Mouse (Mus musculus): ENCODE data around the gene Fbxo30. TPM values are rescaled to one million over a fixed set of nuclear protein-coding genes. Genes with fewer than 3 reads are reported as not detected.
A peak's percentile ranks its signal among the peaks of the same experiment; 100 is the strongest.

Fbxo30 gene
- polyA plus RNA-seq, 1 experiment from 2014 or later = 16.3 TPM

DNA sequence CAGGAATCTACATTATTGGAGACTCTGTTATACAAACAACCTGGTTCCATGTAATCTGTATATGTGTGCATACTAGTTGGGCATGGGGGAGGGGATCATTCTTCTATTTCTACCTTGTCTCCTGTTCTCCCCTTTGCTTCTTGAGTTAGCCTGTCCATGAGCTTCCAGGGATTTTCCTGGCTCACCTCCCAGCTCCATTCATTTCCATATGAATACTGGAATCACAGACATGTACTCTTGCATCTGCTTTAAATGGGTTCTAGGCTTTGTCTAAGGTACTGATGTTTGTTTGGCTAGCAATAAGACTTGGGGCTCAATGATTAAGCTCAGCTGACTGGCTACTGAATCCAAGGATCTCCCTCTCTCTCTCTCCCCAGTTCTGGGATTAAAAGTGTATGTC, 12.0 kb upstream of the Fbxo30 start:
- Histone ChIP-seq H3K4me3 (replicated peaks; ENCODE audit: low read length) (no peak overlapping the region), H3K9ac (no peak overlapping the region), H3K27me3 (ENCODE audit: control insufficient read depth, insufficient read depth, low read length) (no peaks in the 10 kb centered on the region), H3K4me1 (replicated peaks; ENCODE audit: control insufficient read depth, insufficient read depth, low read length) (no peaks in the 10 kb centered on the region), H3K36me3 (replicated peaks; ENCODE audit: control insufficient read depth, insufficient read depth) (no peaks in the 10 kb centered on the region), H3K27ac (no peak overlapping the region), H3K9me3 (ENCODE audit: control insufficient read depth, low read length) (no peaks in the 10 kb centered on the region), H3K4me2 (replicated peaks) (no peak overlapping the region)
- DNase-seq (ENCODE audit: low spot score) = no peak
- ATAC-seq (ENCODE audit: low FRiP score) = no peak

DNA sequence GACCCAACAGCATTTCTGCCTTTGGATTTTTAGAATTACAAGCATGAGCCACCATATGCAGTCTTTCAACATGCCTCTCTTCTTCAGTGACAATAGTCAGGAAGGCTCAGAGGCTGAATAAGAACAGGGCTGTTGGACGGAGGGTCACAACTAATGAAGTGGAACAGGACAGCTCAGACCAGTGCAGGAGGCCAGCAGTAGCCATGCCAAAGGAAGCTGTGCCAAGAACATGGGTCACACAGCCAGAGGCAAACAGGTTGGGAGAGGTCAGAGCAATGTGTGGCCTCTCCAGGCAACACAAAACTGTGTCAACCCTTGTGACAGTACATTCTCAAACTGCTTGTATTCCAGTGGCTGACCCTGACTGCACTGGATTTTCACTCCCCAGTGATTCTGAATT, 6.7 kb upstream of the Fbxo30 start:
- WGBS = 44% methylated on average over 1 of the region's 1 CpGs
- Histone ChIP-seq H3K27me3 (ENCODE audit: control insufficient read depth, insufficient read depth, low read length) (no peaks in the 10 kb centered on the region), H3K4me3 (replicated peaks; ENCODE audit: low read length) (no peak overlapping the region), H3K9me3 (ENCODE audit: control insufficient read depth, low read length) (no peaks in the 10 kb centered on the region), H3K4me1 (replicated peaks; ENCODE audit: control insufficient read depth, insufficient read depth, low read length) (no peaks in the 10 kb centered on the region), H3K36me3 (replicated peaks; ENCODE audit: control insufficient read depth, insufficient read depth) (no peaks in the 10 kb centered on the region), H3K4me2 (replicated peaks) (no peak overlapping the region), H3K9ac (no peak overlapping the region), H3K27ac (no peak overlapping the region)
- DNase-seq (ENCODE audit: low spot score) (no peak), ATAC-seq (ENCODE audit: low FRiP score) (no peak)

DNA sequence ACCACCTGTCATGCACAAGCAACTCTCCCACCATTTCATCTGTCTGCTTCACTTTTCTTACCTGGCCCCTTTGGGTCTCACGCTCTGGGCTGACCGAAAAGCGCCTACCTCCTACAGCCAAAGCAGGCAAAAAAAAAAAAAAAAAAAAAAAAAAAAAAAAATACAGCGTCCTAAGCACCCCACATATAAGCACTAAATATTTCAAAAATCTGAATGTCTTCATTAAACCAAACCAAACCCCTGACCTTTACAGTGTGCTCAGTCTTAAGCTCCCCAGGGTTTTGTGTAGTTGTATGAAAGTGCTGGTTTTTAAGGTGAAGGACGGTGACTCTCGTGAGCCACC, 924 bp upstream of the Fbxo30 start:
- Histone ChIP-seq H3K27ac (peak overlapping the region; percentile 98), H3K4me1 (replicated peaks; ENCODE audit: control insufficient read depth, insufficient read depth, low read length) (peaks cover 5% of the 10 kb centered on the region; the same call in 1 of the 2 replicates), H3K9me3 (ENCODE audit: control insufficient read depth, low read length) (no peaks in the 10 kb centered on the region), H3K36me3 (replicated peaks; ENCODE audit: control insufficient read depth, insufficient read depth) (no peaks in the 10 kb centered on the region), H3K27me3 (ENCODE audit: control insufficient read depth, insufficient read depth, low read length) (no peaks in the 10 kb centered on the region), H3K4me2 (replicated peaks) (peak overlapping the region; percentile 77), H3K9ac (peak overlapping the region; percentile 91), H3K4me3 (replicated peaks; ENCODE audit: low read length) (peak overlapping the region; percentile 77)
- DNase-seq (ENCODE audit: low spot score) (no peak), ATAC-seq (ENCODE audit: low FRiP score) (no peak)
- WGBS = 4% methylated on average over 6 of the region's 6 CpGs

DNA sequence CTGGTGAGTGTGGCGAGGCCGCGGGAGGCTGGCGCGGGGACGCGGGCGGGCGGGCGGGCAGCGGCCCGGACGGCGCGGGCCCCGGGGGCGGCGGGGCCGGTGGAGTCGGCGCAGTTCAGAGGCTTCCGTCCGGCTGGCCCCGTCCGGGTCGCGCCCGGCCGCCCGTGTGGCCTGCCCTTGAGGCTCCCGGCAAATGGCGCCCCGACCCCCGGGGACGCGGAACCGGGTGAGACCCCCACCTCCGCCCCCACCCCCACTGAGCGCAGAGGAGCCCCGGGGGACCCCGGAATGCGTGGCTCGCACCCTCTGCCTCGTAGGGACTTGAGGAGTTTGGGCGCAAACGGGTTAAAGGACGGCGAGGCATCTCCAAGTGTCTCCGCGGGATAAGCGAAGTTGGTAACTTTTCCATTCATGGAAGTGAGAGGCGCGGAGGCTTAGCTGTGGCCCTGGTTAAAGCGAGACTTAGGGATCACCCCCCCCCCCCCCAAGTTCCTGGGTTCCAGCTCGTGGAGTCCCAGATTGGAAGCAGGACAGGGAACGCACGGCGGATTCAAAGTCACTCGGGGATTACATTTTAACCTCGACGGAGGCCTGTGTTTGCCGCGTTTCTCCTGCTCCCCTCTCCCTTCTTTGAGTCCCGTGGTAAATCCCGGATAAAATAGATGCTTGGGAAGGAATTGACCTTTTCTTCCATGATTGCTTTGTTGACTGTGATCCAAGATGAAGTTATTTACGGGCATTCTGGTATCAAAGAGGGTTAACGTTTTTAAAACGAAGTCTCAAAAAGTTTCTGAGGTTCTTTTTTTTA, 572 bp downstream of the Fbxo30 start:
- Histone ChIP-seq H3K4me3 (replicated peaks; ENCODE audit: low read length) (peak overlapping the region; percentile 77), H3K9ac (peak overlapping the region; percentile 91), H3K4me1 (replicated peaks; ENCODE audit: control insufficient read depth, insufficient read depth, low read length) (peaks cover 5% of the 10 kb centered on the region; the same call in 1 of the 2 replicates), H3K9me3 (ENCODE audit: control insufficient read depth, low read length) (no peaks in the 10 kb centered on the region), H3K4me2 (replicated peaks) (peak overlapping the region; percentile 77), H3K36me3 (replicated peaks; ENCODE audit: control insufficient read depth, insufficient read depth) (no peaks in the 10 kb centered on the region), H3K27ac (peak overlapping the region; percentile 98), H3K27me3 (ENCODE audit: control insufficient read depth, insufficient read depth, low read length) (no peaks in the 10 kb centered on the region)
- DNase-seq (ENCODE audit: low spot score) (peak; percentile 54), ATAC-seq (ENCODE audit: low FRiP score) (no peak; the same call in 1 of the 2 replicates)
- under 1% methylated on average over 38 of the region's 68 CpGs for WGBS

DNA sequence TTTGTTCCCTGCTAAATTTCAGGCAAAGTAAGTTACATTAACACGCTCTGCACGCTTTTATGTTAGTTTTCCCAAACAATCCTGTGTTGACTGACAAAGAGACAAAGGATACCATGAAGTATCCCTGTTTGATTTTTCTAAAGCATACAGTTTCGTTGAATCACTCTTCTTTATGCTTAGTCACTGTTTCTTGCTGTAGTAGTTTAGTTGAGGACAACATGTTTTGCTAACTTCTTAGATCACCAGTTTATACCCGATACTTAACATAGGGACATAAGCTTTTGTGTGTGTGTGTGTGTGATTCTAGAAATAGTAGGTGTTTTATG, 1.1 kb downstream of the Fbxo30 start:
- peak overlapping the region; percentile 91 for H3K9ac ChIP-seq
- H3K4me3 ChIP-seq (replicated peaks; ENCODE audit: low read length) = peak overlapping the region; percentile 77
- H3K27ac ChIP-seq = peak overlapping the region; percentile 98; the same call in 1 of the 2 replicates
- peaks cover 5% of the 10 kb centered on the region; the same call in 1 of the 2 replicates for H3K4me1 ChIP-seq (replicated peaks; ENCODE audit: control insufficient read depth, insufficient read depth, low read length)
- no peak for ATAC-seq (ENCODE audit: low FRiP score)
- 1% methylated on average over 4 of the region's 4 CpGs for WGBS
- no peaks in the 10 kb centered on the region for H3K36me3 ChIP-seq (replicated peaks; ENCODE audit: control insufficient read depth, insufficient read depth)
- DNase-seq (ENCODE audit: low spot score) = peak; percentile 43
- peak overlapping the region; percentile 77 for H3K4me2 ChIP-seq (replicated peaks)
- H3K27me3 ChIP-seq (ENCODE audit: control insufficient read depth, insufficient read depth, low read length) = no peaks in the 10 kb centered on the region
- H3K9me3 ChIP-seq (ENCODE audit: control insufficient read depth, low read length) = no peaks in the 10 kb centered on the region

DNA sequence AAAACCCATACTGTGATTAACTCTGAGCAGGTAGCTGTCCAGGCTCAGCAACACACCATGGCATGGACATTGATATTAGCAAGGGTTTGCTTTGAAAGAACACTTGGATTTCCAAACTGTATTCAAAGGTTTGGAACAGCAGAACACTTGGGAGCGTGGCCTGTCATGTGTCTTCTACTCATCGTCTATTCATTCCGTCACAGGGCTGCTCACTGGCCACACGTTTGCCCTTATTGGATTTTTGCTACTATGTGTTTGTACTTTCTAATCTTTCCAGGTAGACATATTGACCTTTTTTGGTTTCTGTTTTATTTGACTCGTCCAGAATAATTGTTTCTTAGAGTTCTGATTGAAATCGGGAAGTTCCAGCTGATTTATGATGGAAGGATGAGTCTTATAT, 17.3 kb downstream of the Fbxo30 start:
- 92% methylated on average over 6 of the region's 6 CpGs for WGBS

DNA sequence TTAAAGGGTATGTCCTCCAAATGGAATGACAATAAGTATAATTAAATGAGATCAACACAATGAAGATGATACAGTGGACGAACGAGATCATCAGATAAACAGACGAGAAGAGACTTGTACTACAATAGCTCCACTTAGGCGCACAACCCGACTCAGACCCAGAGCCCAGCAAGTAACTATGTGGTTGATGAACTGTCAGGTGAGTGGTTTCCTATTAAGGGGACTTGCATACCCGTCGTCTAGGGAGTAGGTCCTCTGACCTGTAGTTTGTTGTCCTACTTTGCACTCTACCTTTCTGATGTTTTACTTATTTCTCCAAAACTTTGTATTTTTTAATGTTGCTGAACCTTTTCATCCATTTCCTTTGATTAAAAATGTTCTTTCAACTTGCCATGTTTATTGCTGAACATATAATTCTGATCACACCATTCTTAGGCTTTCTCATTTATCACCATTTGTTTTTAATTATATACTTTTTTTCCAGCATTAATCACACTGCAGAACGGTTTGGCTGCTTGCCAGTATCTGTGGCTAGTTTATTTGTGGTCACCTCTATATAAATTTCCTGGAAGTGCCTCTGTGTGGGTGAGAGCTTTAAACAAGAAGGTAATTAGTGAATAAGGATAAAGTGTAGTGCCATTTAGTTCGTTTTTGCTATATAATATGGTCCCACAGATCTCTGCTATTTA, 24.4 kb downstream of the Fbxo30 start:
- ATAC-seq (ENCODE audit: low FRiP score) (no peak), DNase-seq (ENCODE audit: low spot score) (no peak)
- 80% methylated on average over 9 of the region's 9 CpGs for WGBS
- H3K9ac ChIP-seq = no peak overlapping the region
- H3K4me2 ChIP-seq (replicated peaks) = no peak overlapping the region
- no peak overlapping the region for H3K4me3 ChIP-seq (replicated peaks; ENCODE audit: low read length)
- H3K9me3 ChIP-seq (ENCODE audit: control insufficient read depth, low read length) = no peaks in the 10 kb centered on the region
- no peaks in the 10 kb centered on the region for H3K4me1 ChIP-seq (replicated peaks; ENCODE audit: control insufficient read depth, insufficient read depth, low read length)
- H3K27ac ChIP-seq = no peak overlapping the region
- no peaks in the 10 kb centered on the region for H3K27me3 ChIP-seq (ENCODE audit: control insufficient read depth, insufficient read depth, low read length)
- H3K36me3 ChIP-seq (replicated peaks; ENCODE audit: control insufficient read depth, insufficient read depth) = no peaks in the 10 kb centered on the region

More for the DNA sequence above, 17.3 kb downstream of the Fbxo30 start:
- Histone ChIP-seq H3K9ac (no peak overlapping the region), H3K27me3 (ENCODE audit: control insufficient read depth, insufficient read depth, low read length) (no peaks in the 10 kb centered on the region), H3K4me3 (replicated peaks; ENCODE audit: low read length) (no peak overlapping the region), H3K4me2 (replicated peaks) (no peak overlapping the region), H3K9me3 (ENCODE audit: control insufficient read depth, low read length) (no peaks in the 10 kb centered on the region), H3K27ac (no peak overlapping the region), H3K4me1 (replicated peaks; ENCODE audit: control insufficient read depth, insufficient read depth, low read length) (no peaks in the 10 kb centered on the region), H3K36me3 (replicated peaks; ENCODE audit: control insufficient read depth, insufficient read depth) (peaks cover 10% of the 10 kb centered on the region; the same call in 1 of the 2 replicates)
- ATAC-seq (ENCODE audit: low FRiP score) (no peak), DNase-seq (ENCODE audit: low spot score) (no peak)

DNA sequence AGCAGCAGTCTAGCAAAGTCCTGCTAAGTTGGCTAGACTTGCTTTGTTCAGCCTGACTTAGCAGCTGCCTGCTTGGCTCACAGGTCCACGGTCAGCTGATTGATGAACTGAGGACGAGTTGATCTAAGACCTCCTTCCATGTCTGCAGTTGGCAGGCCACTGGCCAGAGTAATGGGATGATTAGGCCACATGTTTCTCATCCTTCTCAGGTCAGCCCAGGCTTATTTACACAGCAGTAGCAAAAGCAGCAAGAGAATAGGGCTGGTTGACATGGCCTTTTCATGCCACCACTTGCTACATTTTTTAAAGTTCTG, 24.9 kb downstream of the Fbxo30 start:
- no peak for ATAC-seq (ENCODE audit: low FRiP score)
- no peaks in the 10 kb centered on the region for H3K27me3 ChIP-seq (ENCODE audit: control insufficient read depth, insufficient read depth, low read length)
- no peaks in the 10 kb centered on the region for H3K9me3 ChIP-seq (ENCODE audit: control insufficient read depth, low read length)
- no peak overlapping the region for H3K4me2 ChIP-seq (replicated peaks)
- no peak for DNase-seq (ENCODE audit: low spot score)
- no peak overlapping the region for H3K9ac ChIP-seq
- WGBS = 50% methylated on average over 2 of the region's 2 CpGs
- H3K27ac ChIP-seq = no peak overlapping the region
- no peak overlapping the region for H3K4me3 ChIP-seq (replicated peaks; ENCODE audit: low read length)
- no peaks in the 10 kb centered on the region for H3K4me1 ChIP-seq (replicated peaks; ENCODE audit: control insufficient read depth, insufficient read depth, low read length)
- no peaks in the 10 kb centered on the region for H3K36me3 ChIP-seq (replicated peaks; ENCODE audit: control insufficient read depth, insufficient read depth)

DNA sequence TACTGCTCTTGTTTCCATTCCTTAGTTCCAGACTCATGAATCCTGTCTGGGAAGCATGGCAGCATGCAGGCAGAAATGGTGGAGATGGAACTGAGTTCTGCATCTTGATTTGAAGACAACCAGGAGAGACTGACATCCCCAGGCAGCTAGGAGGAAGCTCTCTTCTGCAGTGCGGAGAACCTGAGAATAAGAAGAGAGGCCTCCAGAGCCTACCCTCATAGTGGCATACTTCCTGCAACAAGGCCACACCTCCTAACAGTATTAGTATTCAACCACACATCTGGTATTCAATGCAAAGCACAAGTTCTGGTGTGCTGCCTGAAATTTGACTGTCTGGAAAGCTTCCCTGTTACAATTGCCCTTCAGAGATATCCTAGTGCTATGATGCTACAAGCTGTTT, 28.7 kb downstream of the Fbxo30 start:
- whole genome bisulfite sequencing = 82% methylated on average over 1 of the region's 1 CpGs
- no peak overlapping the region for H3K4me3 ChIP-seq (replicated peaks; ENCODE audit: low read length)
- ATAC-seq (ENCODE audit: low FRiP score) = no peak

More for the DNA sequence above, 28.7 kb downstream of the Fbxo30 start:
- no peak overlapping the region for H3K4me2 ChIP-seq (replicated peaks)
- no peaks in the 10 kb centered on the region for H3K4me1 ChIP-seq (replicated peaks; ENCODE audit: control insufficient read depth, insufficient read depth, low read length)
- H3K9ac ChIP-seq = no peak overlapping the region
- no peak overlapping the region for H3K27ac ChIP-seq
- no peaks in the 10 kb centered on the region for H3K36me3 ChIP-seq (replicated peaks; ENCODE audit: control insufficient read depth, insufficient read depth)
- H3K9me3 ChIP-seq (ENCODE audit: control insufficient read depth, low read length) = no peaks in the 10 kb centered on the region
- no peak for DNase-seq (ENCODE audit: low spot score)
- H3K27me3 ChIP-seq (ENCODE audit: control insufficient read depth, insufficient read depth, low read length) = no peaks in the 10 kb centered on the region
